Mouse (Mus musculus) stomach, postnatal 0 days (tissue): Measurements from ENCODE around the gene Unc45b.

Source experiments
- CTCF ChIP-seq: IDR thresholded peaks from 2 replicates; pipeline ENCODE4 v1.5.1; 2016; ENCODE audit warnings: antibody characterized with exemption, low read depth, mild to moderate bottlenecking, moderate library complexity
- EP300 ChIP-seq: optimal IDR thresholded peaks from 2 replicates; pipeline ENCODE3; 2016; ENCODE audit warnings: antibody characterized with exemption

DNA sequence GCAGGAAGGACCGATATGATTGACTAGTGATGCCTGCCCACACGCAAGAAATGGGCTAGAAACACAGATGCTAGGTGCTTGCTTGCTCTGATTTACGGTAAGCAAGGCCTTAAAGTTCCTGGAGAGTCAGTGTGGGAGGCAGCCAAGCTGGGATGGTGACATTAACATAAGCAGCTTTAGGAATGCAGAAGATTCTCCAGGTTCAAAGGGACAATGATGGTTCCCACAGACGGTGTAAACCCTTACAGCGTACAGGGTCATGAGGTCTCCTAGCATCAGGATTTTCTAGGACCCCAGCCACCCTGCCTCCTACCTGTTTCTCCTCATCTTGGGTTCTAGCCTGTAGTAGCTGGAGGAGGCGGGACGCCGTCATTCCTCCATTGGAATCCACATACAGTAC is 27.2 kb upstream of the Unc45b start:
- no peak for TF ChIP-seq EP300
- TF ChIP-seq CTCF: no peak
